Mouse (Mus musculus): ENCODE measurements around the gene Wdr45.

- TF ChIP-seq POLR2A (IDR thresholded peaks at IDR 0.05; ENCODE audit: low read depth, low read length), result no peak
- TF ChIP-seq CTCF (IDR thresholded peaks at IDR 0.05; ENCODE audit: extremely low read depth, insufficient read depth, insufficient read length, insufficient replicate concordance), result no peak
These were observed 43.1 kb upstream of the Wdr45 start, which contains the start of gene Plp2 for GRCm38 (mm10) chrX:7670921-7671623.
